Mouse (Mus musculus) ES-E14 (cell line): ENCODE results near the gene Gdap1l1.

ENCODE experiments used
- CHD2 ChIP-seq: IDR thresholded peaks from 2 replicates; pipeline ENCODE4 v1.6.1; 2014; ENCODE audit warnings: mild to moderate bottlenecking, low read depth, low read length, inconsistent platforms
- HCFC1 ChIP-seq: IDR thresholded peaks from 2 replicates; pipeline ENCODE4 v1.6.1; 2012; ENCODE audit warnings: low read length, inconsistent platforms, borderline replicate concordance; ENCODE audit not compliant: insufficient read depth
- MAFK ChIP-seq: IDR thresholded peaks from 2 replicates; pipeline ENCODE4 v1.6.1; 2014; ENCODE audit warnings: mild to moderate bottlenecking, low read depth, low read length, inconsistent platforms; ENCODE audit not compliant: insufficient read depth
- ZC3H11A ChIP-seq: IDR thresholded peaks from 2 replicates; pipeline ENCODE4 v1.6.1; 2012; ENCODE audit warnings: low read depth, mild to moderate bottlenecking, inconsistent platforms, low read length, borderline replicate concordance
- ZNF384 ChIP-seq: IDR thresholded peaks from 2 replicates; pipeline ENCODE4 v1.6.1; 2012; ENCODE audit warnings: low read depth, low read length, inconsistent platforms

DNA sequence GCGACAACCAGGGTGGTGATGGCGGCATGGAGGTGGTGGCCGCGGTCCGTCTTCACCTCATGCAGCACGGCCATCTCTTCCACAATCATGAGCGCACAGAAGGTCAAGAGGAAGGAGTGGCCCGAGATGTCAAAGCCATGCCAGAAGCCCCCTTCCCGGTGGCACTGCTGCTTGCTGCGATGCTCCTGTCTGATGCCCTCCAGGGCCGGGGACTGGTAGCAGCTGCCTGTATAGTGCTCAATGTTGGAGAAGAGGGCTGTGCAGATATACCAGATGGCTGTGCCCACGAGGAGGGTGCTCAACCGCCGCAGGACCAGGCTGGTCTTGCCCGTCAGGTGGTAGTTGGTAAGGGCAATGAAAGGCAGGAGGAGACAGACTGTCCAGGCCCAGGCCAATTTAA lies 31.4 kb downstream of the Gdap1l1 start:
- no peak for TF ChIP-seq ZNF384
- TF ChIP-seq MAFK, result no peak
- no peak for TF ChIP-seq HCFC1
- no peak for TF ChIP-seq ZC3H11A
- no peak for TF ChIP-seq CHD2
